Mouse (Mus musculus) ES-Bruce4 (cell line): ENCODE data around the gene Vgll4. TPM values are rescaled to one million over a fixed set of nuclear protein-coding genes. Genes with fewer than 3 reads are reported as not detected.
A peak's percentile ranks its signal among the peaks of the same experiment; 100 is the strongest.
"Not testable (repeated sequence)": the region's sequence is repeated elsewhere in the genome, so short reads cannot be mapped to it uniquely, and the experiment has no call there.

Source experiments
- H3K27ac ChIP-seq: 2 replicates; pipeline ENCODE4 v1.5.1; 2012; ENCODE audit warnings: low read length, inconsistent platforms; ENCODE audit not compliant: insufficient read depth
- H3K27me3 ChIP-seq: 2 replicates; pipeline ENCODE4 v1.6.1; 2012; ENCODE audit warnings: mild to moderate bottlenecking, low read length, inconsistent platforms; ENCODE audit not compliant: control insufficient read depth, poor library complexity, insufficient read depth, severe bottlenecking
- H3K36me3 ChIP-seq: 2 replicates; pipeline ENCODE4 v1.6.1; 2012; ENCODE audit warnings: inconsistent platforms, mild to moderate bottlenecking, low read length, moderate library complexity; ENCODE audit not compliant: control insufficient read depth, poor library complexity, insufficient read depth, severe bottlenecking
- H3K4me1 ChIP-seq: one replicate; pipeline ENCODE4 v1.8.1; 2011; ENCODE audit warnings: low read length; ENCODE audit not compliant: control insufficient read depth, insufficient read depth
- H3K4me3 ChIP-seq: 2 replicates; pipeline ENCODE4 v1.5.1; 2011; ENCODE audit warnings: low read depth, mild to moderate bottlenecking, low read length
- H3K9ac ChIP-seq: 2 replicates; pipeline ENCODE4 v1.6.1; 2012; ENCODE audit warnings: low read depth, mild to moderate bottlenecking, inconsistent platforms; ENCODE audit not compliant: poor library complexity, severe bottlenecking
- H3K9me3 ChIP-seq: replicated peaks from 2 replicates; pipeline ENCODE4 v1.6.1; 2012; ENCODE audit warnings: mild to moderate bottlenecking, low read length, inconsistent platforms; ENCODE audit not compliant: control insufficient read depth, poor library complexity, insufficient read depth, severe bottlenecking
- CTCF ChIP-seq: IDR thresholded peaks from one replicate; pipeline ENCODE4 v1.8.1; 2011; ENCODE audit warnings: low read depth, low read length
- EP300 ChIP-seq: IDR thresholded peaks from 2 replicates; pipeline ENCODE4 v1.6.1; 2011; ENCODE audit warnings: low read depth, low read length; ENCODE audit not compliant: insufficient read depth
- POLR2A ChIP-seq: IDR thresholded peaks from one replicate; pipeline ENCODE4 v1.8.1; 2011; ENCODE audit warnings: low read length; ENCODE audit not compliant: insufficient read depth
- polyA plus RNA-seq: library from polyadenylated mRNA; stranded (reverse); fragments of >200 nt; gene quantifications from 2 replicates; pipeline ENCODE4 v1.2.4, GENCODE M21; 2011; ENCODE audit warnings: low read depth; ENCODE audit not compliant: missing spikeins, insufficient read depth, insufficient read length

Vgll4 gene
- polyA plus RNA-seq, 1 experiment = 37.3 TPM

DNA sequence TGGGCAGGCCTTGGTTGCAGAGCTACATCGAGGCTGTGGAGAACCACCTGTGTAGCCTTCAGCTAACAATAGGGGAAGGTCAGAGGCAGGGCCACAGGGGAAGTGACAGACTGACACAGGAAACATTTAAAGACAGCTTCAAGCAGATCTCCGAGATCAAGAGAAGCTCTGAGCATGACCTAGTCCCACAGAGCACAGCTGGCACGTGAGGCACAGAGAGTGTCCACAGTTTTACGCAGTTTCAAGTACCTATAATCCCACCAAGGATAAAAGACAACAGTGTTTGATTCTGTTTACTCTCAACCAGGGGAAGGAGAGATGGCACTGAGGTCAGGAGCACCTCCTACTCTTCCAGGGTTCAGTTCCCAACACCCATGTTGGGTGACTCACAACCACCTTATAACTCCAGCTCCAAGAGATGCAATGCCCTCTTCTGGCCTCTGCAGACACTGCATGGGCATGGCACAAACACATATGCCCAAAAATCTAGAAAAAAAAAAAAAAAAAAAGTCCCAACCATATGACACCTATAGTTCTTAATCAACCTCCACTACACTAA, 75.2 kb downstream of the Vgll4 start:
- H3K27me3 ChIP-seq = no peaks in the 10 kb centered on the region
- H3K4me1 ChIP-seq = no peaks in the 10 kb centered on the region
- H3K9ac ChIP-seq = no peak overlapping the region
- no peak for TF ChIP-seq EP300
- peak; percentile 10 for TF ChIP-seq CTCF
- no peak for TF ChIP-seq POLR2A
- H3K27ac ChIP-seq = no peak overlapping the region
- no peaks in the 10 kb centered on the region for H3K36me3 ChIP-seq
- H3K9me3 ChIP-seq = no peaks in the 10 kb centered on the region
- H3K4me3 ChIP-seq = no peak overlapping the region

DNA sequence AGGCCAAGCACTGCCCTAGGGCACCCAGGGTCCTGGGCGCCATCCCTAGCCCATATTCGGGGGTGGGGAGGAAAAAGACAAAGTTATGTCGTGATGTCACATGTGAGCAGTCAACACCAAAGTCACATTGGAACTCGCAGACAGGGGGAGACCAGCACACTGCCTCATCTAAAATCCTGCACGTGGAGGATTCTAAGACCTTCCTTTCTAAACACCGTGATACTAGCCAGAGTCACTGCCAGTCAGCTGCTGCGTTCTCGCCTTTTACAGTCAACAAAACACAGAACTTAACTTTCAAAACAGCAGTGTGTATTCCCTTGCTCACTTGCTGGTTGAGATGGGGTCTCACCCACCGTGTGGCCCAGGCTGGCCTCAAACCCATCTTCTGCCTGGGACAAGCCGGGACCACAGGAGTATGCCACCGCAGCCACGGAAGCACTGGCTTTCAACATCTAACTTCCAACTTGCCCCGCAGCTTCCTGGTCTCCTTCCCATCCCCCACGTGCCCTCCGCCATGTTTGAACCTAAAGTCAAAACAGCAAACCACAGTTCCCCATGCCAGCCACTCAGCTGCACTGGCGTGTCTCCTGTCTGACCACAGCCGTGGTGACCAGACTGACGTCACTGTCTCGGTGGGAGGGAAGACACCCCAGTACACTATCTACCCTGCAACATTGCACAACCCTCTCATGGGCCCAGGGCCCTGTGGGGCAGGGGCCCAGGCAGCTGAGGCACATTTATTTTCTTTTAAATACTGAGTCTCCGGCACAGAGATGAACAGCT, 76.2 kb downstream of the Vgll4 start:
- Histone ChIP-seq H3K36me3 (no peaks in the 10 kb centered on the region), H3K9ac (no peak overlapping the region), H3K27ac (no peak overlapping the region), H3K9me3 (no peaks in the 10 kb centered on the region), H3K27me3 (no peaks in the 10 kb centered on the region), H3K4me1 (no peaks in the 10 kb centered on the region), H3K4me3 (no peak overlapping the region)
- no peak for TF ChIP-seq CTCF
- TF ChIP-seq POLR2A = no peak
- TF ChIP-seq EP300 = no peak

DNA sequence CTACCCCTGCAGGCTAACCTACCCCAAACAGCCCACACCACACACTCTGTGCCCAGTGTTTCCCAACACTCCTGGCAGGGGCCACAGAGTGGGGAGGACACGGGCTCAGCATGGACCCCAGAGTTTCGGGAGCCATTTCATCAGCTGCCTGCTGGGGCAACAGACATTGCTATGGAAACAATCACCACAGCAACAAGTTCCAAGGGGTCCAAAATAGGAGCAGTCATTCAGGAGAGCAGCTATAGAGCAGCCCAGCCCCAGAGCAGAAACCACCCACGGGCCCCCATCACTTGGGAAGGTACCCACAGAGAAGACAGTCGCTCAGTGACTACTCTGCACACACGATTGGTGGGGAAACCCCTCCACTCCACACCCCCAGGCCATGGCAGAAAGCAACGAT, 77.4 kb downstream of the Vgll4 start:
- Histone ChIP-seq H3K27ac (no peak overlapping the region), H3K36me3 (no peaks in the 10 kb centered on the region), H3K9me3 (no peaks in the 10 kb centered on the region), H3K4me3 (no peak overlapping the region), H3K27me3 (no peaks in the 10 kb centered on the region), H3K4me1 (no peaks in the 10 kb centered on the region), H3K9ac (no peak overlapping the region)
- no peak for TF ChIP-seq EP300
- no peak for TF ChIP-seq CTCF
- no peak for TF ChIP-seq POLR2A

DNA sequence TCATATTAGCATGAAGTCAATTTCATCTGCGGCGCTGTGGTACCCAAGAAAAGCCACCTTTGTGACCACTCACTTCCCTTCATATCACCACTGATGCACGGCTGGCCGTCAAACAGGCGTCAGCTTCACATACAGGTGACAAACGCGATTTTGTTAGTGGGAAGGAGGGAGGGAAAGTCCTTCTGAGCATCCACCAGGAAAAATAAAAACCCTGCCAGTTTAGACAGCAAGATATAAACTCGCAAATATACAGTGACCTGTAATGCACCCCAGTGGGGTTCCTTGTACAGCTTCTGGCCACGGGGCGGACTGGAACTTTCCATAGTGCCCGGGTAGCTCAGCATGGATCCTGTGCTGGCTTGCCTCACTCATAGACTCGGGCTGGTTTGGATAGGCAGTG, 78.0 kb downstream of the Vgll4 start:
- Histone ChIP-seq H3K4me3 (no peak overlapping the region), H3K4me1 (no peaks in the 10 kb centered on the region), H3K27ac (no peak overlapping the region), H3K9ac (no peak overlapping the region), H3K27me3 (no peaks in the 10 kb centered on the region), H3K36me3 (no peaks in the 10 kb centered on the region), H3K9me3 (no peaks in the 10 kb centered on the region)
- TF ChIP-seq POLR2A (no peak), EP300 (no peak), CTCF (no peak)

DNA sequence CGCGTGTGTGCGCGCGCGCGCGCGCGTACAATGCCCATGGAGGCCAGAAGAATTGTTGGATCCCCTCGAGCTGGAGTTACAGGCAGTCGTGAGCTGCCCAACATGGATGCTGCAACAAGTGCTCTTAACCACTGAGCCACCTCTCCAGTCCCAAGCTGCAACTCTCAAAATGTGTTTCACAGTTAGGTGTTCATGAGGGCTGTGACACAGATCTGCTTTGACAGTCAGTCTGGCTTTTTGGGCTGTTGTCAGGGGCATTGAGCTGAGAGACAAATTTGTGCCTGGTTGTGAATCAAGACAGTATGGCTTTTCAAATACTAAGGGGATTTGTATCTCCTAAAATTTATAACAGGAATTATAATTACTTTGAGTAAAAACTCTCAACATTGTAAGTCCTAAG, 78.5 kb downstream of the Vgll4 start:
- no peaks in the 10 kb centered on the region for H3K27me3 ChIP-seq
- no peak for TF ChIP-seq CTCF
- TF ChIP-seq EP300 = no peak
- no peak for TF ChIP-seq POLR2A
- H3K9ac ChIP-seq = no peak overlapping the region
- H3K36me3 ChIP-seq = no peaks in the 10 kb centered on the region
- no peak overlapping the region for H3K4me3 ChIP-seq
- no peaks in the 10 kb centered on the region for H3K4me1 ChIP-seq
- H3K9me3 ChIP-seq = no peaks in the 10 kb centered on the region
- H3K27ac ChIP-seq = no peak overlapping the region

DNA sequence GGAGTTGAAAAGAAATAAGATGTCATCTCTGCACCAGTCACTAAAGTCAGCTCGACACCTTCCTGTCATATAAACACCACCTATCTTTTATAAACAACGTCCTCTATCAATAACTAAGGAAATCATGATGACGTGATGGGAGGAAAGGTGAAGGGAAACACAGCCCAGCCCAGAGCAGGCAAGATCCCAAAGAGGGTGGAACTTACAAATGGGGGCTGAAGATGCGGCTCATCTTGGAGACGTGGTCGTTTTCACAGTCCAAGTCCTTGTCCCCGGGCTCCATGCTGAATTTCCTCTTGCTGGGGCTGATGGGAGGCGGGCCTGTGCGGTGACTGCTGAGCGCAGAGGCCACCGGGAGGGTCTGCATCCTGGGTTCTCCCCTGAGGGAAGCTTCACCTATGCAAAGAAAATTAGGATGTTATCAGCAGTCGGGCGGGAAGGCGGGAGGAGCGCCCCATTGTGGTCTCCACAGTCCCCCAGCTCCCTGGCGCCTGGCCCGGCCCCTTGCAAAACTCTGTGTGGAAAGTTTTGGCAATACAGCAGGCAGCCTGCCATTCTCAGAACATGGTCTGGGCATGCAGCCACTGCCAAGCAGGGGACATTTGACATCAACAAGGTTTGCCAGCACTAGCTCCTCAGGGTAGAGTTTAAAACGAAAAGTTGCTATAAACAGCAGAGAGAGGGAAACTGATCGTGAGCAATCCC, 79.2 kb downstream of the Vgll4 start:
- Histone ChIP-seq H3K9ac (no peak overlapping the region), H3K27ac (no peak overlapping the region), H3K4me3 (no peak overlapping the region), H3K36me3 (no peaks in the 10 kb centered on the region), H3K4me1 (no peaks in the 10 kb centered on the region), H3K9me3 (no peaks in the 10 kb centered on the region), H3K27me3 (no peaks in the 10 kb centered on the region)
- TF ChIP-seq POLR2A (no peak), CTCF (no peak), EP300 (no peak)

DNA sequence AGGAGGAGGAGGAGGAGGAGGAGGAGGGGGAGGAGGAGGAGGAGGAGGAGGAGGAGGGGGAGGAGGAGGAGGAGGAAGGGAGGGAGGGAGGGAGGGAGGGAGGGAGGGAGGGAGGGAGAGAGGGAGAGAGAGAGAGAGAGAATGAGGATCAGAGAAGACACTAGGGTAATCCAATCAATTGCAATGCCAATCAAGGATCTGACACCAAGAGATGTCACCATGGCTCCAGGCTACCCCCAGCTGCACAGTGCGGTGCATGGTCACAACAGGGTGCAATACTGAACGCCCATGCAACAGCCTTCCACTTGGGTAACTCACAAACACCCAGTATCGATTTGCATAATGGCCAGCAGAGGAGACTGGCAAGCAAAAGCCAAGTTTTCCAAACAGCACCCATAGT, 79.8 kb downstream of the Vgll4 start:
- not testable (repeated sequence) for H3K4me1 ChIP-seq, H3K36me3 ChIP-seq, H3K27ac ChIP-seq, H3K4me3 ChIP-seq, H3K9ac ChIP-seq, H3K27me3 ChIP-seq, H3K9me3 ChIP-seq
